Mouse (Mus musculus) large intestine, adult 2 months (tissue): ENCODE results near the gene Sorbs1. TPM values are rescaled to one million over a fixed set of nuclear protein-coding genes. Genes with fewer than 3 reads are reported as not detected.

Experiments
- DNase-seq: peaks from one replicate; pipeline ENCODE4 v3.0.0-alpha.2; 2012; ENCODE audit warnings: low read depth, low spot score
- WGBS: fragments of 180-500 bp; shearing (Covaris S2); methylation state at CpG from one replicate; pipeline ENCODE4 v1.1.7; 2018; 5-methylcytosine and 5-hydroxymethylcytosine counted together
- polyA plus RNA-seq: library from polyadenylated mRNA; depleted of rRNA; stranded (reverse); fragments of >200 nt; gene quantifications from 2 replicates; pipeline ENCODE4 v1.2.3, GENCODE M21; 2012

The Sorbs1 gene
- polyA plus RNA-seq, 1 experiment: 14.9 TPM

DNA sequence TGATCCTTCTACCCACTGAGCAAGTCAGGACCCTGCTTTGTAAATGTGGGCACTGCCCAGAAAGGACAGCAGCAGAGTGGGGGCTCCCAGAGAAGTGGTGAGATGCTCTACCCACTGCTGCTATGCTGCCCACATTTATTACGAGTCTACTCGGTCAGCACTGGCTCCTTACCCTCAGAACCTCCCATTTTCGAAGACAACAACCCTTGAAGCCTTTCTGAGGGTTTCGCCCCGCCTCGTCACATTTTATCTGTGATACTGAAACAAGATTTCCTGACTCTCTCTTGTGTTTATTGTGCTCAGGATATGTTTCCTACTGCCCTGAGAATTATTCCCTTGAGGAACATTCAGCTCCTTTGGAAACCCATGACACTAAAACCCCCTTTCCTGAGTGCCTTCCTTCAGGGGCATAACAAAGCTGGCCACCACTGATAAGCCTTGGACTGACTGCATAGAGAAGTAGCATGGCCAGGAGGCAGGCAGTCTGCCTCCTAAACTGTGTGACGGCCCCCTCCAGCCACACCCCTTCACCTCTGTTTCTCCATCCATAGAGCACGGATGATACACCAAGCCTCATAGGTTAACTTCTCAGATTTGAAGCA is 24.6 kb downstream of the Sorbs1 start:
- no peak for DNase-seq
- WGBS: 62% methylated on average over 8 of the region's 8 CpGs

GRCm38 (mm10) chr19:40487561-40487960 is 26.0 kb downstream of the Sorbs1 start:
- DNase-seq: no peak
- WGBS: 6% methylated on average over 11 of the region's 11 CpGs

- no peak for DNase-seq
- 81% methylated on average over 6 of the region's 6 CpGs for WGBS
Observed at GRCm38 (mm10) chr19:40481115-40481514, 32.5 kb downstream of the Sorbs1 start.

GRCm38 (mm10) chr19:40478161-40478575 is 35.4 kb downstream of the Sorbs1 start:
- no peak for DNase-seq
- WGBS: 51% methylated on average over 10 of the region's 10 CpGs

DNA sequence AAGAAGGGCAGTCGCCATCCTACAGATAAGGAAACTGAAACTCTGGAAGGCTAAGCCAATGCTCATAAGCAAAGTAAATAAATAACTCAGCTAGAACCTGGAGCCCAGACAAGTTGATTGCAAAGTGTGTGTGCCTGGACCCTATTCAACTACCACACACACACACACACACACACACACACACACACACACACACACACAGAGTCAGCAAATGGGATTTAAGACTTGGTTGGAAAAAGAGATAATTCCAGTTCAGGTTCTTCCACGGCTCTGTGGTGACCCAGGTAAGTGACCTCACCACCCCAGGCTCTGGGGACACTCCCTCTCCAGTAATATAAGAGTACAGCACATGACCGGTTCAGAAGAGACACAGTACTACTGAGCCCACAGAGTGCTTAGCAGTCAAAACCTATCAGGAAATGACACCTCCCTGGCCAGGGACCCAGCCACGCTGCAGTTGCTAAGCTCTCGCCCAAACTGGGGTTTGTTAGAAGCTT is 36.1 kb downstream of the Sorbs1 start:
- DNase-seq: no peak
- WGBS: 5% methylated on average over 5 of the region's 5 CpGs

GRCm38 (mm10) chr19:40476491-40476890 is 37.1 kb downstream of the Sorbs1 start:
- WGBS: 34% methylated on average over 4 of the region's 4 CpGs
- DNase-seq: peak; percentile 78

DNA sequence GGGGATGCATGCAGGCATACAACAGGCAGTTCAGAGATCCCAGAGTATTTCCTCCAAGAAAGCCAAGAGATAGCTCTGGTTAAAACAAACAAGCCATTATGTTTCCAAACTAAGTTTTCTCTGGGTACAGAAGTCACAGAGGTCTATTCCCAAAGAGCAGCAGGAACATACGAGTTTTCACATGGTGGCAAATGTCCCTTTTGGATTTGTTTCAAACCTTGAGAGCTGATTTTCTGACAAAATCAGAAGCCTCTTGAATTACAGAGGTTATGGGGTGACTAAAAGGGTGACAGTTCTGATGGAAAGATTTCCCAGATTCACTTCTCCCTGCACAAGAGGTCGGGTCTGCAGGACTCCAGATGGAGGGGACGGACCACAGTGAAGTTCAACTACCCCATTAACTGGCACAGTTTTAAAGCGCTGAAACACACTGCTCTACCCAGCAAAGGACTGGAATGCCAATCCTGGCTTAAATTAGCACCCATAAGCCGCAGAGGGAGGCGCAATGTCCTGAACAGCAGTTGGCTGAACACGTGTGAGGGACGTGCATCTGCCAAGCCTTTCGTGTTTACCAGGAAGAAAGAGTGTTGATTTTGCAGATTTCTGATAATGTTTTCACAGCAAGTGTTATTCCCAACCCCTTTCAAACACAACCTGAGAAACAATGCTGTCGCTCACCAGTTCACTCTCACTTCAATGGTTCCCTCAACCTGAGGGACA is 41.9 kb downstream of the Sorbs1 start:
- 46% methylated on average over 10 of the region's 10 CpGs for WGBS
- DNase-seq: no peak

- no peak for DNase-seq
- 74% methylated on average over 5 of the region's 5 CpGs for WGBS
Observed at GRCm38 (mm10) chr19:40469792-40470191, 43.8 kb downstream of the Sorbs1 start.

DNA sequence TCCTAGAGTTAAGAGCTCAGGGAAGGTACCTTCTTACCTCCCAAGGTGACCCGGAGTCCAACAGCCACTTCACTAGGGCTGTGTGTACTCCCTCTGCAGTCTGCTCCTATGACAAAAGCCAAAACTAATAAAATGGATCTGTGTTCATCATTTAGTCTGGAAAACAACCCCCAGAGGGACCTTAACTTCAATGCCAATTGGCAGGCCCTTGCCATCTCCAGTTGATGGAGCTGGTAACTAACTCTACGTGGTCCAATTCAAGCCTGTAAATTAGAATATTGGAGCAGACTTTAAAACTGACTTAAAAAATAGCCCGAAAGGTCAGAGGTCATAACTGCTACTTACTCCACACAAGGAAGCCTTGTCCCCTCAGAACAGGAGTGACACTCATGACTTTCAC is 45.3 kb downstream of the Sorbs1 start:
- no peak for DNase-seq
- 86% methylated on average over 3 of the region's 3 CpGs for WGBS

DNA sequence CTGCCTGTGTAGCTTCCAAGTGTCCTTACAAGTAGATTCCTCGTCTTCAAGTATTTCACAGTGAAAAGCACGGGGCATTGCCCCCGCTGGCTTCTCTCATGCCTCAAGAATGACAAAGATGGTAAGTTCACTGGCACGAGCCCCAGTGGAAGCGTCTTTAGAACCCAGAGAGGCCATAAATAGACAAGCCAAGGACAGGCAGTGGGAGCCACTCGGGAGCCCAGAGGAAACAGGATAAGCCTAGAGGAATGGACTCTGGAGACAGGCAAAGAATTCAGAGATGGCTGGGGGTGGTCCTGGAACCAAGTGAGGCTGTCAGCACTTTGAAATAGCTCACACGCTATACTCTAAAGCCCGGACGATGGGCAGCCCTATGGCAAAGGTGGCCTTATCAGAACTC is 45.8 kb downstream of the Sorbs1 start:
- DNase-seq: no peak
- WGBS: 77% methylated on average over 9 of the region's 9 CpGs

- WGBS: 88% methylated on average over 3 of the region's 3 CpGs
- no peak for DNase-seq
Observed at GRCm38 (mm10) chr19:40465339-40465738, 48.2 kb downstream of the Sorbs1 start.

- DNase-seq: no peak
- WGBS: 85% methylated on average over 9 of the region's 9 CpGs
Observed at GRCm38 (mm10) chr19:40464408-40464807, 49.2 kb downstream of the Sorbs1 start.

DNA sequence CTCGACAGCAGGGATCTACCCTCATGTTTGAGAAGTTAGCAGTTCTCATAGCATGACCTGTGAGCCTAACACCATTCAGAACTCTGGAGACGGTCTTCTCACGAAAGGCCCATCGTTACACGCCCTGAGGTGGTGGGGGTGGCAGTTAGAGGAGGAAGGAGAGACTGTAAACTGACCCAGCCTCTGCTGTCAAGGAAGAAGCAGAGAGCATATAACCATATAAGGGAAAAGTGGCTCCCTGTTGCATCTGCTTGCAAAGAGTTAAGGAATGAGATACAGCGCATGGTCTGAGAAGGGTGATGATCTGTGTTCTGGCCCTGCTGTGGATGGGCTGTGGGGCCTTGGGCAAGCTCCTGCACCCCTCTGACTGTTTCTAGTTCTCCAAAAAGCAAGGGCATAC is 50.7 kb downstream of the Sorbs1 start:
- 32% methylated on average over 6 of the region's 6 CpGs for WGBS
- no peak for DNase-seq

- WGBS: 77% methylated on average over 2 of the region's 2 CpGs
Observed at GRCm38 (mm10) chr19:40462481-40462880, 51.1 kb downstream of the Sorbs1 start.

GRCm38 (mm10) chr19:40461662-40462061 is 51.9 kb downstream of the Sorbs1 start:
- DNase-seq: no peak
- WGBS: 56% methylated on average over 1 of the region's 1 CpGs

More at GRCm38 (mm10) chr19:40462481-40462880, 51.1 kb downstream of the Sorbs1 start:
- no peak for DNase-seq

DNA sequence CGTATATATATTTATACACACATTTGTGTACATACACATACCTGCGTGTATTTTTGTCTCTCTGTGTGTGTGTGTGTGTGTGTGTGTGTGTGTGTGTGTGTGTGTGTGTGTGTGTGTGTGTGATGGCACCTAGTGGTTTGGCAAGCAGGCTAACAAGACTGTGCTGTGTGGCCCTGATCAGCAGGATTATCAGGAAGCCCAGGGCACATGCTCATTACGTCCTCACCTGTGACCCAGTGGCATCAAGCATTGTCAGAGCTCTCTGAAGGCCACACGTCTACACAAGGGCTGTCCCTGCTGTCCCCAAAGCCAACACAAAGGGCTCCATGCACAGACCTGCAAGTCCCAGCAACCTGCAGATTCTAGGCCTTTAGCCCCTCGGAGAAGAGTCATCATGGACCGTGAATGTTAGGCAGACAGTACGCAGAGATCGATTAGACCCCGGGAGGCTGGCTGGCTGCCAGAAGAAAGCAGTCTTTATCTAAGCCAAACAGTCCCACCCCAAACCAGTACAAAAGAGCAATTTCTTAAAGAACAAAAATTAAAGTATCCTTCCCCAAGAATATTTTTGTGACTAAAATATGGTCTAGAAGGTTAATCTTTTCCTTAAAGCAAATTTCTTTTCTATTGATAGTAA is 52.6 kb downstream of the Sorbs1 start:
- 31% methylated on average over 9 of the region's 9 CpGs for WGBS
- no peak for DNase-seq

DNA sequence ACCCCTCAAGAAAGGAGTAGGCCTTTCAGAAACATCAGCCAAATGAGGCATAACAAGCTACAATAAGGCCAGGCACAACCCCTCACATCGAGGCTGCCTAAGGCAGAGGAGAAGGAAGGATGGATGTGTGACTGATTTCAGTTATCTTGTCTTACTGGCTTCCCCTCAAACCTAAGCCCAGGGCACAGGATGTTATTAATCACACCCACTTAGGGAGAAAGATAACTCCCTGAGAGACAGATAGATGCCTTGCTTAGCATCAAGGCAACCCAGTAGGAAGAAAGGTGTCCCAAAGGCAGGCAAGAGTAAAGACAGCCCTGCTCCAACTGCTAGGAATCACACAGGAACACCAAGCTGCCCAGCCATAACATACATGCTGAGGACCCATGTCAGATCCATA is 54.2 kb downstream of the Sorbs1 start:
- DNase-seq: no peak
- WGBS: 55% methylated on average over 1 of the region's 1 CpGs

GRCm38 (mm10) chr19:40458806-40459205 is 54.8 kb downstream of the Sorbs1 start:
- WGBS: 83% methylated on average over 3 of the region's 3 CpGs
- DNase-seq: no peak

GRCm38 (mm10) chr19:40455248-40455647 is 58.3 kb downstream of the Sorbs1 start:
- no peak for DNase-seq
- 88% methylated on average over 4 of the region's 4 CpGs for WGBS

GRCm38 (mm10) chr19:40454096-40454495 is 59.5 kb downstream of the Sorbs1 start:
- DNase-seq: no peak
- 94% methylated on average over 4 of the region's 4 CpGs for WGBS

- DNase-seq: no peak
Observed at GRCm38 (mm10) chr19:40452201-40452600, 61.4 kb downstream of the Sorbs1 start.

More at GRCm38 (mm10) chr19:40452201-40452600, 61.4 kb downstream of the Sorbs1 start:
- WGBS: 90% methylated on average over 2 of the region's 2 CpGs
